Mouse (Mus musculus) monocyte, adult 2 months (primary cell): ENCODE measurements around the gene Tm7sf2.
A peak's percentile ranks its signal among the peaks of the same experiment; 100 is the strongest.
"Not testable (repeated sequence)": the region's sequence is repeated elsewhere in the genome, so short reads cannot be mapped to it uniquely, and the experiment has no call there.

Experiments
- DNase-seq, 2 experiments: peaks; one replicate each; pipeline ENCODE4 v3.0.0; 2022; ENCODE audit warnings: low spot score in 2 of 2, low read depth in 1 of 2

The Tm7sf2 gene

GRCm38 (mm10) chr19:6045366-6046293 lies 22.5 kb downstream of the Tm7sf2 start:
- no peak for DNase-seq

DNA sequence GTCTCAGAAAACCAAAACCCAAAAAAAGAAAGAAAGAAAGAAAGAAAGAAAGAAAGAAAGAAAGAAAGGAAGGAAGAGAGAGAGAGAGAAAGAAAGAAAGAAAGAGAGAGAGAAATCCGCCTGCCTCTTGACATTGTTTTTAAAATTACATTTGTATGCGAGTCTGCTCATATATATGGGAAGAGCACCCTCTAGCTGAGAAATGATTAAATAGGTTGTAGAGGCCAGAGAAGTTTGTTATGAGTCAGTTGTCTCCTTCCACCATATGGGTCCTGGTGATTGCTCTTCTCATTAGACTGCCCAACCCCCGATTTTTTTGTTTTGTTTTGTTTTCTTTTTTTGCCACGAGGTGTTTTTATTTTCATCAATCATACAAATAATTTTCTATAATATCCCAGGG lies 24.1 kb downstream of the Tm7sf2 start:
- not testable (repeated sequence) for DNase-seq

DNA sequence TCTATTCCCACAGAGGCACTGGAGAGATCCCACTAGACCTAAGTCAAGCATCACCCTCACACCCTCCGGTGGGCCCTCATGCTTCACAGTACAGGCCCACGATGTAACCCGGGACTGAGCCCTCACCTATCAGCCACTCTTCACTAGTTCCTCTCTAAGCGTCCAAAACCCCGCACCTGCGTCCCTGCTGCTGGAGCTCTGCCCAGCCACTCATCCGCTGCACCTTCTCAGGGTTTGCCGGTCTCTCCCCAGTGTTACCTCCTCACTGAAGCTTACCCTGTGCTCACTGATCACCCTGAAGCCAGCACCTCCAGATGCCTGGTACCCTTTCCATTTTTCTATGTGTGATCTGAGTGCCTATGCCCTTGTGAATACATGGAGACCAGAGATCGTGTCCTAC lies 25.9 kb downstream of the Tm7sf2 start:
- no peak for DNase-seq

DNA sequence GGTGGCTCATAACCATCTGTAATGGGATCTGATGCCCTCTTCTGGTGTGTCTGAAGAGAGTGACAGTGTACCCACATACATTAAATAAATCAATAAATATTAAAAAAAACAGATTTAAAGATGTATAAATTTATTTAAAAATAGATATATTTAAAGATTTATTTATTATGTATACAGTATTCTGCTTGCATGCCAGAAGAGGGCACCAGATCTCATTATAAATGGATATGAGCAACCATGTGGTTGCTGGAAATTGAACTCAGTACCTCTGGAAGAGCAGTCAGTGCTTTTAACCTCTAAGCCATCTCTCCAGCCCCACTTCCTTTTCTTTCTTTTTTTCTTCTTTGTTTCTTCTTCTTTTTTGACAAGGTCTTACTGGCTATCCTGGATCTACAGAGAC lies 28.2 kb downstream of the Tm7sf2 start:
- no peak for DNase-seq

- no peak for DNase-seq
These were observed 29.8 kb downstream of the Tm7sf2 start for GRCm38 (mm10) chr19:6038326-6038725.

DNA sequence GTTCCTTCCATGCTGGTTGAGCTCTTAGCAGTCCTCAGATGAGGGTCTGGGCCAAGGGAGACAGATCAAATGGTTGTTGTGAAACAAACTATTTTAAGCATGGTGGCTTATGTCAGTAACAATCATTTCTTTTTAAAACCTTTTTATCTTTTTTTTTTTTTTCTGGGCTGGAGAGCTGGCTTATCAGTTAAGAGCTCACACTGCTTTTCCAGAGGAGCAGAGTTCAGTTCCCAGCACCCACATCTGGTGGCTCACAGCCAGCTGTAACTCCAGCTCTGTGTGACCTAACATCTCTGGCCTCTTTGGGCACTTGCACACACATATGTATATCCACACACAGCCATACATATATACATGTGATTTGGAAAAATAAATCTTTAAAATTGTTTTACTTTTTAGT lies 30.5 kb downstream of the Tm7sf2 start:
- DNase-seq = no peak

- no peak for DNase-seq
These were observed 32.1 kb downstream of the Tm7sf2 start for GRCm38 (mm10) chr19:6035966-6036585.

- no peak for DNase-seq
These were observed 37.5 kb downstream of the Tm7sf2 start for GRCm38 (mm10) chr19:6030520-6031280.

GRCm38 (mm10) chr19:6029426-6029825 lies 38.7 kb downstream of the Tm7sf2 start:
- DNase-seq = no peak

DNA sequence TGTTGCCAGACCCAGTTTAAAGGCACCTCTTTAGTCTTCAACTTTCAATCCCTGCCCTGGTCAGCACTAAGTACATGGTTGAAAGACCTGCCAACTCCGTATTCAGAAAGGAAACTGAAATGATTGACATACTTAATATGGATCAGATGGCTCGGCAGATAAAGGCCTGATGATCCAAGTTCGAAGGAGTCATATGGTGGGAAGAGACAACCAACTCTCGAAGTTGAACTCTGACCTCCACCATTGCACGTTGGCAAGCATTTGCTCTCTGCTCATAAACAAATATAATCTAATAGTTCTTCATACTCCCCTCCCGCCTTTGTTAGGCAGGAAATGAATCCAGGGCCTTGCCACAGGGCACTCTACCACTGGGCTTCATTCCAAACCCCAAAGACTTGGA lies 39.2 kb downstream of the Tm7sf2 start:
- DNase-seq = no peak

GRCm38 (mm10) chr19:6023930-6024329 lies 44.2 kb downstream of the Tm7sf2 start:
- DNase-seq = no peak

DNA sequence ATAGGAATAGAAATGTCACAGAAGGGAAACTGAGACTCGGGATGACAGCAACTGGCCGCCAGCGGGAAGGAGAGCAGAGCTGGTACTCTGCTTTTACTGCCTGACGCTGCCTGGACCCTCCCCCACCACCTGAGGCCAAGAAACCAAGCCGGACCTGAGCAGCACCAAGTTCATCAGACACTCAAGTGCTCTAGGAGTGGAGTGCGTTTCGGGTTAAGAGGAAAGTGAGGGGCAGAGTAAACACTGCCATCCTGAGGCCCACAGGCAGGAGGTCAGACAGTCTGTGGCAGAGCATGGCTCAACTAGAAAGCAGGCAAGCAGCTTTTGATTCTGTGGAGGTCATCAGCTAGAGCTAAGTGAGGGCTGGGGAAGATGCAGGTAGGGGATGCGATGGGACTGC lies 45.1 kb downstream of the Tm7sf2 start:
- DNase-seq = no peak

GRCm38 (mm10) chr19:6020276-6020675 lies 47.9 kb downstream of the Tm7sf2 start:
- DNase-seq = no peak

- peak; percentile 73 to 85 for DNase-seq
These were observed 49.8 kb downstream of the Tm7sf2 start for GRCm38 (mm10) chr19:6018142-6019089.

DNA sequence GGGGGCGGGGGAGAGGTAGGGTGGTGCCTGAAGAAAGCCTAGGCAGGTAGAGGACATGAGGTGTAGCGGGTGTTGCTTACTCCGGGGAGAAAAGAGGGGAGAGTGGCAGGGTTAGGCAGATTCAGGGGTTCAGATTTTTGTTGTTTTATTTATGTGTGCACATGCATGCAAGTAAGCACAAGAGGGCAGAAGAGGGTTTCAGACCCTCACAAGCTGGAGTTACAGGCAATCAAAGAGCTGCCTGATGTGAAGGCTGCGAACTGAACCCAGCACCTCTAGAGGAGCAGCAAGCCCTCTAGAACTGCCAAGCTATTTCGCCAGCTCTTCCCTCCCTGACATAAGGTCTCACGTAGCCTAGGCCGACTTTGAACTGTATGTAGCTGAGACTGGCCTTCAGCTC lies 51.6 kb downstream of the Tm7sf2 start:
- DNase-seq = no peak

DNA sequence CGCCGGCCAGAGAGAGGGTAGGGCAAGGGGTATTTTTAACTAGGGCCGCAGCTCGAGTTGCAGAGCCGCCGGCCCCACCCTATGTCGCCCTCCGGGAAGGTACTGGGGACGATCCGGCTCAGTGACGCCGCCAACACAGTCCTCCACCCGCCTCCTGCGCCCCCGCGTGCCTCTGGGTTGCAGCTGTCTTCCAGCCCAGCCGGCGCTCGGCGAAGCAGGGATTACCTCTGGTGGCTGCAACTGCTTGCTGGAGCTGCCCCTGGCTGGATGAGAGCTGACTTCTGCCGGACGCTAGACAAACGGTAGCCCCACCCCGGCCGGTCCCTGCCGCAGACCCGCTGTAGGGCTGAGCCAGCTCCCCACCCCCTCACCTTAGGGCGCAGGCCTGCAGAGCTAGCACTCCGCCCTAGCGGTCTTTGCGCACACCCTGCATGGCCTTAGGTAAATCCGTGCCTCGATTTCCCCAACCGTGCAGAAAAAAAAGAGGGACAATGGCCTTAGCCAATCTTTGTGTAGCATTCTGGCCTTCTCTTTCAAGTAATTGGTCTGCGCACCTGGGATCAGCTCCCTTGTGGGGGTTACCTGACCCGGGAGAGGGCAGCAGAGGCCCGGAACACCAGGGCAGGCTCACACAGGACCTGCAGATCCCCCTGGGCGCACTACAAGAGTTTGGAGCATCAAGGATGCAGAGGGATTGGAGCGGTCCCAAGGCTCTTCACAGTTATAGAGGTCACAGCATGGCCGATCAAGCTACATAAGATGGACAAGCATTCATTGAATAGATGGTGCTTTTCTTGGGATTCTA lies 52.5 kb downstream of the Tm7sf2 start, which contains the start of gene Capn1:
Capn1 (minus strand) TSS at position 387 of the 805 bp plus-strand sequence.
- DNase-seq = peak; percentile 13 to 19

GRCm38 (mm10) chr19:6014991-6015510 lies 53.1 kb downstream of the Tm7sf2 start:
- DNase-seq = no peak

DNA sequence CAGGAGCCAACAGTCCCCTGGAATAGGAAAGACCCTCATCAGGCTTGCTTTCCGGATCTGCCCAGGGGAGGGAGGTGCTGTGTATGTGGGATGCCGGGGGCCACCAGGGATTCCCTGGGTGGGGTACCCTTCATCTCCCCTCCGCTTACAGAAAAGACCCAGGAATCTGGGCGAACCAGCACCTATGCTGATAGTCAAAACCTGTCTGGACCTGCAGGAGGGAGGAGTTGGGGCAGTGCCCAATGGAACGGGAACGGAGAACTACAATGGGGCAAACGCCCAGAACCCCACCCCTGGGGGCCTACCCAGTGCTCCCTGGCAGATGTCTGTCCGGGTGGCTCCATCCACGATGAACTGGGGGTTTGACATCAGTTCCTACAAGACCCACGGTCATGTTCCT lies 54.5 kb downstream of the Tm7sf2 start:
- DNase-seq = no peak
